ENCODE assay signal across 10 mouse cellular contexts in genomic region chr9:121928498-121928897, GRCm38 (mm10). TPM values are rescaled to one million over a fixed set of nuclear protein-coding genes. Genes with fewer than 3 reads are reported as not detected.
A peak's percentile ranks its signal among the peaks of the same experiment; 100 is the strongest.
DNase-seq lines count a peak whose midpoint lies in the region; ATAC-seq and TF ChIP-seq lines count a peak whose summit lies in the region.
"Had no signal": no experiment of that assay in that cellular context is flagged by ENCODE, and none has a peak within 500 bp of the region (broad histone marks: within the 10 kb centered on the region; RNA-seq: fewer than 3 reads in every experiment).

No protein-coding gene starts in this region.

- peak; percentile 55 to 64 for DNase-seq in heart, adult 2 months
- DNase-seq in CD4-positive helper T cell, adult 2 months (ENCODE audit: low read depth, low spot score): peak; percentile 59
- DNase-seq in adrenal gland, postnatal 36 days: peak; percentile 45 to 67
- DNase-seq in layer of hippocampus, postnatal 10 days (ENCODE audit: low spot score in 2 of 2): peak; percentile 46 to 62
- peak; percentile 50 to 56 for DNase-seq in monocyte, adult 2 months (ENCODE audit: low read depth in 1 of 2, low spot score in 2 of 2)
- peak; percentile 71 for DNase-seq in testis, postnatal 10 days (ENCODE audit: low spot score)

- no peak overlapping the region for H3K4me2 ChIP-seq in heart, embryonic 11.5 days
- H3K4me2 ChIP-seq: embryonic facial prominence, embryonic 12.5 days; limb, embryonic 13.5 days had no signal

- no peaks in the 10 kb centered on the region for H3K79me2 ChIP-seq in heart, adult 2 months (replicated peaks; ENCODE audit: control insufficient read depth, insufficient read depth, low read length)

- no peaks in the 10 kb centered on the region for H3K36me3 ChIP-seq in heart, adult 2 months (ENCODE audit: control insufficient read depth, insufficient read depth, low read length)
- H3K36me3 ChIP-seq in heart, embryonic 11.5 days (ENCODE audit: control insufficient read depth, insufficient read depth, low read length): no peaks in the 10 kb centered on the region
- H3K36me3 ChIP-seq: embryonic facial prominence, embryonic 12.5 days; limb, embryonic 13.5 days had no signal

- no peak for ATAC-seq in heart, embryonic 11.5 days (replicated peaks; ENCODE audit: insufficient number of reproducible peaks, low FRiP score, low TSS enrichment)
- ATAC-seq in erythroid progenitor cell, adult 5-6 weeks (replicated peaks; ENCODE audit: low FRiP score, poor library complexity, severe bottlenecking): peak; percentile 80

- H3K9ac ChIP-seq in heart, adult 2 months (ENCODE audit: low read depth, low read length): no peak overlapping the region
- H3K9ac ChIP-seq in heart, embryonic 11.5 days (ENCODE audit: low read depth, low read length): no peak overlapping the region
- H3K9ac ChIP-seq: embryonic facial prominence, embryonic 12.5 days; limb, embryonic 13.5 days had no signal

- H3K4me3 ChIP-seq in heart, adult 2 months: no peak overlapping the region
- no peak overlapping the region for H3K4me3 ChIP-seq in heart, embryonic 11.5 days (ENCODE audit: low read depth, low read length)
- H3K4me3 ChIP-seq: embryonic facial prominence, embryonic 12.5 days; limb, embryonic 13.5 days had no signal

- H3K27ac ChIP-seq in heart, adult 2 months: no peak overlapping the region
- no peak overlapping the region for H3K27ac ChIP-seq in heart, embryonic 11.5 days (ENCODE audit: low read depth, low read length)
- H3K27ac ChIP-seq: embryonic facial prominence, embryonic 12.5 days; limb, embryonic 13.5 days had no signal

- TF ChIP-seq POLR2A in heart, adult 2 months (IDR thresholded peaks at IDR 0.05; ENCODE audit: insufficient read depth, low read depth, low read length): no peak

- no peaks in the 10 kb centered on the region for H3K9me3 ChIP-seq in heart, embryonic 11.5 days (replicated peaks; ENCODE audit: control insufficient read depth, low read length)
- H3K9me3 ChIP-seq: embryonic facial prominence, embryonic 12.5 days; limb, embryonic 13.5 days had no signal

- 31% methylated on average over 2 of the region's 2 CpGs for WGBS in heart, adult 2 months
- whole genome bisulfite sequencing in heart, embryonic 11.5 days (ENCODE audit: insufficient replicate concordance): 21% methylated on average over 2 of the region's 2 CpGs

- H3K4me1 ChIP-seq in heart, adult 2 months (ENCODE audit: control insufficient read depth, insufficient read depth, low read length): no peaks in the 10 kb centered on the region
- H3K4me1 ChIP-seq in heart, embryonic 11.5 days (ENCODE audit: control insufficient read depth, insufficient read depth, low read length): 0 out of 2 replicates have a peak, but pooled peaks cover 3% of the 10 kb centered on the region

- no peak for TF ChIP-seq EP300 in heart, adult 2 months (IDR thresholded peaks at IDR 0.05; ENCODE audit: insufficient read depth, low read depth, low read length)

- no peaks in the 10 kb centered on the region; the same call in 1 of the 2 replicates for H3K27me3 ChIP-seq in heart, adult 2 months (ENCODE audit: control insufficient read depth, insufficient read depth, low read length)
- peaks cover 3% of the 10 kb centered on the region; the same call in 1 of the 2 replicates for H3K27me3 ChIP-seq in heart, embryonic 11.5 days (ENCODE audit: control insufficient read depth, insufficient read depth, low read length)
- H3K27me3 ChIP-seq: embryonic facial prominence, embryonic 12.5 days had no signal

- intact Hi-C loops in heart, adult 2 months (cut with DNase I): no loop called here

- peak; percentile 79 for TF ChIP-seq CTCF in heart, adult 2 months (IDR thresholded peaks at IDR 0.05)

RNA-seq across cellular contexts. Expression of gene Cyp8b1, which starts 12.4 kb away (rescaled TPM):
- not detected for total RNA-seq in heart, adult 2 months (2021)
- polyA plus RNA-seq in heart, adult 2 months (2012; rRNA removed): 0.06 and 0.15 TPM in 2 replicates
- not detected in 2 replicates for polyA plus RNA-seq in heart, embryonic 11.5 days (2014; fragmentation: Nextera tagmentation; extraction: Ambion mirVana)
- under 1 TPM; 0.26 to 0.30 TPM for total RNA-seq in adrenal gland, postnatal 36 days (2021)
- not detected in 2 replicates for total RNA-seq in erythroid progenitor cell, adult 5-6 weeks (2015; ENCODE audit: low replicate concordance)
- not detected in 2 replicates for total RNA-seq in erythroid progenitor cell, adult 5-6 weeks (2017; ENCODE audit: low replicate concordance)
- total RNA-seq in layer of hippocampus, postnatal 10 days (2021): not detected
- polyA plus RNA-seq: embryonic facial prominence, embryonic 12.5 days; limb, embryonic 13.5 days had no signal

RNA-seq across cellular contexts. Expression of gene Fam198a, which starts 22.3 kb away (rescaled TPM):
- under 1 TPM; 0.42 to 0.96 TPM for total RNA-seq in heart, adult 2 months (2021)
- polyA plus RNA-seq in heart, adult 2 months (2012; rRNA removed): 1.5 and 2.2 TPM in 2 replicates
- polyA plus RNA-seq in heart, embryonic 11.5 days (2014; fragmentation: Nextera tagmentation; extraction: Ambion mirVana): 0.35 and 0.44 TPM in 2 replicates
- total RNA-seq in adrenal gland, postnatal 36 days (2021): 1 to 10 TPM; 1.4 to 1.5 TPM
- total RNA-seq in erythroid progenitor cell, adult 5-6 weeks (2015; ENCODE audit: low replicate concordance): not detected in 2 replicates
- total RNA-seq in erythroid progenitor cell, adult 5-6 weeks (2017; ENCODE audit: low replicate concordance): not detected in 2 replicates
- 1 to 10 TPM; 3.1 to 4.2 TPM for total RNA-seq in layer of hippocampus, postnatal 10 days (2021)

RNA-seq across cellular contexts. Expression of gene Ackr2, which starts 30.3 kb away (rescaled TPM):
- 1 to 10 TPM in 1 of 2 experiments, under 1 TPM in 1; 0.84 to 2.4 TPM for total RNA-seq in heart, adult 2 months (2021)
- polyA plus RNA-seq in heart, adult 2 months (2012; rRNA removed): 3.1 and 3.5 TPM in 2 replicates
- polyA plus RNA-seq in heart, embryonic 11.5 days (2014; fragmentation: Nextera tagmentation; extraction: Ambion mirVana): 0.10 TPM in 1 of 2 replicates, not detected in the other
- under 1 TPM; 0.66 to 0.86 TPM for total RNA-seq in adrenal gland, postnatal 36 days (2021)
- total RNA-seq in erythroid progenitor cell, adult 5-6 weeks (2015; ENCODE audit: low replicate concordance): not detected in 2 replicates
- not detected in 2 replicates for total RNA-seq in erythroid progenitor cell, adult 5-6 weeks (2017; ENCODE audit: low replicate concordance)
- 1 to 10 TPM; 2.4 to 4.1 TPM for total RNA-seq in layer of hippocampus, postnatal 10 days (2021)
